Mouse (Mus musculus) bone marrow, adult 2 months (tissue): ENCODE data around the gene Efcab3. TPM values are rescaled to one million over a fixed set of nuclear protein-coding genes. Genes with fewer than 3 reads are reported as not detected.
A peak's percentile ranks its signal among the peaks of the same experiment; 100 is the strongest.
"Not testable (repeated sequence)": the region's sequence is repeated elsewhere in the genome, so short reads cannot be mapped to it uniquely, and the experiment has no call there.

Experiments
- H3K27ac ChIP-seq: fragments of 200-500 bp; 2 replicates; pipeline ENCODE4 v1.5.1; 2012; ENCODE audit warnings: low read depth, mild to moderate bottlenecking, control low read depth, inconsistent platforms, low read length; ENCODE audit not compliant: control insufficient read depth, poor library complexity, insufficient read depth
- H3K4me1 ChIP-seq: fragments of 200-500 bp; 2 replicates; pipeline ENCODE4 v1.6.1; 2011; ENCODE audit warnings: low read length; ENCODE audit not compliant: control insufficient read depth, insufficient read depth
- H3K4me3 ChIP-seq: fragments of 200-500 bp; replicated peaks from 2 replicates; pipeline ENCODE3; 2011; ENCODE audit warnings: mild to moderate bottlenecking, low read depth, low read length, control low read depth; ENCODE audit not compliant: control insufficient read depth
- CTCF ChIP-seq: fragments of 200-500 bp; IDR thresholded peaks from 2 replicates; pipeline ENCODE4 v1.5.1; 2011; ENCODE audit warnings: low read length, control low read depth; ENCODE audit not compliant: control insufficient read depth, insufficient read depth
- POLR2A ChIP-seq: fragments of 200-500 bp; IDR thresholded peaks from 2 replicates; pipeline ENCODE4 v1.6.1; 2011; ENCODE audit warnings: low read depth, mild to moderate bottlenecking, control low read depth, low read length, borderline replicate concordance; ENCODE audit not compliant: control insufficient read depth
- WGBS: fragments of 180-500 bp; shearing (Covaris S2); methylation state at CpG from one replicate; pipeline ENCODE4 v1.1.7; 2018; 5-methylcytosine and 5-hydroxymethylcytosine counted together
- polyA plus RNA-seq: library from polyadenylated mRNA; stranded (reverse); fragments of >200 nt; gene quantifications from 2 replicates; pipeline ENCODE4 v1.2.4, GENCODE M21; 2011; ENCODE audit warnings: low replicate concordance; ENCODE audit not compliant: missing spikeins, insufficient read depth, insufficient read length

The Efcab3 gene
- polyA plus RNA-seq, 1 experiment = not detected

DNA sequence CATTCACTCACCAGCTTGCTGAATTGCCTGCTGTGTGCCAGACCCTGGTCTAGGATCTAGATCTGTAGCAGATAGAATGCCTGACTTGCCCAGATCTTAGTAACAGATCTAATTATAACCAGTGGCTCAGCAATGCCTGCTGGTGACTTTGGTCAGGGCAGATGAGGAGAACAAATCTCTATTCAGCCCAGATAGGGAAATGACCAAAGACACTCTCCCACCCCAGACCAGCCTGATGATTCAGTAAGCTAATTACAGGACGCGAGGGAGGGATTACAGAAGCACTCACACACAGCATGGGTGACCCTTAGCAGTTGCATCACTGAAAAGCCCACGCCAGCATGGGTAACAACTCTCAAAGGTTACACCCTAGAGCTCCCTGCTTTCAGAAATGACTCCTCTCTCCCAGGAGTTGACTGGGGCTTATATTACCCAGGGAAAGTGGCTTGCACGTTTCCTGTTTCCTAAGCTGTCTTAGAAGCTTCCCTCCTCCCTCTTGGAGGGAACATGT is 57.2 kb downstream of the Efcab3 start:
- TF ChIP-seq CTCF = no peak
- TF ChIP-seq POLR2A = no peak
- Histone ChIP-seq H3K4me3 (no peak overlapping the region), H3K4me1 (no peaks in the 10 kb centered on the region), H3K27ac (no peak overlapping the region)
- WGBS = 29% methylated on average over 4 of the region's 4 CpGs

GRCm38 (mm10) chr11:105121792-105122191 is 58.4 kb downstream of the Efcab3 start:
- WGBS = 62% methylated on average over 5 of the region's 5 CpGs
- not testable (repeated sequence) for H3K4me1 ChIP-seq, H3K4me3 ChIP-seq, H3K27ac ChIP-seq

DNA sequence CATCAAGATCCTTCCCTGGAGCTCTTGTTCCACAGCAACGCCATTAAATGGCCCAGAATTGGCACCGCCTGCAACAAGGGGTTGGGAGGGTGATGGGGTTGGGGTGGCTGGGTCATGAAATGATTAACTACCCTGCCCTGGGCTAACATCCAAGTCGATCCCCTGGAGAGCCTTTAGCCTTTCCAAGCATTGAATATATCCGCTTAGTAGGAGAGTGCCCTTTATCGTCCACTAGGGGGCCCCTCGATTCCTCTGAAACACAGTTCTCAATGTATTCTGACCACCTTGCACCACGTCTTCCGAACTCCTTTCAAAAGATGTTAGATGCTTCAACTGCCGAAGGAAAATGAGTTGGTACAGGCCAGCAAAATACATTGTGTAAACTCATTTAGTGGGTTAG is 60.6 kb downstream of the Efcab3 start:
- no peaks in the 10 kb centered on the region; the same call in 1 of the 2 replicates for H3K4me1 ChIP-seq
- no peak overlapping the region for H3K4me3 ChIP-seq
- H3K27ac ChIP-seq = no peak overlapping the region
- TF ChIP-seq POLR2A = no peak
- peak; percentile 27; the same call in 1 of the 2 replicates for TF ChIP-seq CTCF
- 6% methylated on average over 9 of the region's 9 CpGs for WGBS

DNA sequence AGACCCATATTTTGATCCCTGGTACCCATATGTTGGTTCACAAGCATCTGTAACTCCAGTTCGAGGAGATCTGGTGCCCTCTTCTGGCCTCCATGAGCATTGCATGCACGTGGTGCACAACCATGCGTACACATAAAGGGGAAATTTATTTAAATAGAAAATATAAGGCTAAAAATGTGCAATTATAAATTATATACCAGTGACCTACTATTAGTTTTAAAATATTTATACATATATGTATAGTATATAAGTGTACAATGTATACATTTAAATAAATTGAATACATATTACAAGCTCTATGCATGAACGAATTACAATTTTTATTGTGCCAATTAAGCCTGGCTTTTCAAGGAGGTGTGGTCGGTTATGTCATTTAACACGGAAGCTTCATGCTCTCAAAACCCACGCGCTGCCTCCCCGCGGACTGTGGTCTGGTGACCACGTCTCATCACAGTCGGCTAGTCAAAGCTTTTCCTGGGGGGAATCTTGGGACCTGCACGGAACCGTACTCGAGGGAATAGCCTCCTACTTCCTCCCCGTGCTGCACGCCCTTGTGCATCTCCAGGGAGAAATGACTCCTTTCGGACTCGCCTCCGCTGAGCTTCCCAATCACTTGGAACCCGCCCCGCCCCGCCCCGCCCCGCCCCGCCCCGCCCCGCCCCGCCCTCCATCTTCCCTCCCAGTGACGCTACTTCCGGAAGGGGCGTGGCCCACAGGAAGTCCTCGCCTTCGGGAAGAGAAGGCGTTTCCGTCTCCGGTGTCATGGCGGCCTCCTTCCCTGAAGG is 62.5 kb downstream of the Efcab3 start, which contains the start of gene Mettl2:
Gene Mettl2, plus strand, starts transcription at position 691 of the 785 bp plus-strand sequence.
- TF ChIP-seq POLR2A (0 out of 2 replicates have a peak, but pooled peaks have one; percentile 32), CTCF (peak; percentile 72)
- peak within 1 kb of the TSS; percentile 97 for H3K4me3 ChIP-seq
- WGBS = 2% methylated on average over 38 of the region's 38 CpGs
- no peaks in the 10 kb centered on the region; the same call in 1 of the 2 replicates for H3K4me1 ChIP-seq
- H3K27ac ChIP-seq = peak within 1 kb of the TSS; percentile 73

- Histone ChIP-seq H3K27ac (peak overlapping the region; percentile 20; the same call in 1 of the 2 replicates), H3K4me3 (peak overlapping the region; percentile 97), H3K4me1 (no peaks in the 10 kb centered on the region; the same call in 1 of the 2 replicates)
- no peak for TF ChIP-seq CTCF
- TF ChIP-seq POLR2A = 0 out of 2 replicates have a peak, but pooled peaks have one; percentile 21
- under 1% methylated on average over 49 of the region's 49 CpGs for WGBS
Measured at GRCm38 (mm10) chr11:105126520-105127029, 63.2 kb downstream of the Efcab3 start.

- no peaks in the 10 kb centered on the region for H3K4me1 ChIP-seq
- TF ChIP-seq POLR2A (no peak), CTCF (no peak)
- WGBS = 80% methylated on average over 7 of the region's 7 CpGs
- H3K27ac ChIP-seq = no peak overlapping the region
- H3K4me3 ChIP-seq = no peak overlapping the region
Measured at GRCm38 (mm10) chr11:105135692-105136091, 72.3 kb downstream of the Efcab3 start.

DNA sequence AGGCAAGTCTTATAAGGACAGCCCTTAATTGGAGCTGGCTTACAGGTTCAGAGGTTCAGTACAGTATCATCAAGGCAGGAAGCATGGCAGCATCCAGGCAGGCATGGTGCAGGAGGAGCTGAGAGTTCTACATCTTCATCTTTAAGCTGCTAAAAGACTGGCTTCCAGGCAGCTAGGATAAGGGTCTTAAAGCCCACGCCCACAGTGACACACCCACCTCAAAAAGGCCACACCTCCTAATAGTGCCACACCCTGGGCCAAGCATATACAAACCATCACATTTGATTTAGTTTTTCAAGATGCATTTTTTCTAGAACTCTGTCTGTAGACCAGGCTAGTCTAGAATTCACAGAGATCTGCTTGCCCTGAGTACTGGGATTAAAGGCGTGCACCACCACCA is 73.9 kb downstream of the Efcab3 start:
- WGBS = 76% methylated on average over 2 of the region's 2 CpGs
- not testable (repeated sequence) for H3K4me1 ChIP-seq, H3K27ac ChIP-seq, H3K4me3 ChIP-seq

GRCm38 (mm10) chr11:105140512-105140911 is 77.1 kb downstream of the Efcab3 start:
- not testable (repeated sequence) for H3K4me1 ChIP-seq, H3K27ac ChIP-seq, H3K4me3 ChIP-seq
- WGBS = 86% methylated on average over 8 of the region's 8 CpGs
